Mouse (Mus musculus) stomach, postnatal 0 days (tissue): ENCODE measurements at regions not wholly inside any gene's neighbourhood (a gene's known extent, or its start where the extent isn't known, plus 50 kb on each side); places are given as distances from the start of the nearest gene placed in this dataset.

Experiments used
- CTCF ChIP-seq: IDR thresholded peaks from 2 replicates; pipeline ENCODE4 v1.5.1; 2016; ENCODE audit warnings: antibody characterized with exemption, low read depth, mild to moderate bottlenecking, moderate library complexity
- EP300 ChIP-seq: optimal IDR thresholded peaks from 2 replicates; pipeline ENCODE3; 2016; ENCODE audit warnings: antibody characterized with exemption

DNA sequence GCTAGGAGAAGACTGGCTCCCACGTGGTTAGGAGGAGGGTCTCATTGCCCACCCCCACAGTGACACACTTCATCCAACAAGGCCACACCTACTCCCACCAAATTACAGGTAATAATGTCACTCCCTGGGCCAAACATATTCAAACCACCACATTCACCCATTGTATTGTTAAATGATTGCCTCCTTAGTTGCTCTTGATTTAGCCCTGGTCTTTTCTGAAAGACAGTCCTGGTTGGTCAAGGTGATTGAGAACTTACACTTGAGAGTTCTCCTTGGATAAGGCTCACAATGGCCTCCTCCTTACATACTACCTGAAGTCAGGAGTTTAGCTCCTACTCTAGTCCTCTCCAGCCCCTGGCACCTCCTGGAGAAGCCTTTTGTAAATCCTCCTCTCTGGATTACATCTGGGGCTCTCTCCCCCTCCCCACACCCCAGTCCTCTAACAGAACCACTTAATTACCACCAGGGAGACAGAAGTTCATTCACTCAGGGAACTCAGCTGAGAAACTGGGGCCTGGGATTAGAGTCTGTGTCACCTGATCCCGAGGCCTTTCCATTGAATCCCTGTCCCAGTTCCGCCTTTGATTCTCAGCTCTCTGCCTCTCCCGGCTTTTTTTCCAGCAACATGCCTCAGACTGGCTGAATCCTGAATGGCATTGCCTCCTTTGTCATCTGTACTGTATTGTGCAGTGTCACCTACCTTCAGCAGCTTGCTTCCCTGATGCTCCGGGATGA, 122.3 kb upstream of the Tle3 start:
- TF ChIP-seq CTCF = no peak
- TF ChIP-seq EP300 = no peak
